Mouse (Mus musculus) ZHBTc4 (cell line): ENCODE results near the gene Rpl13.

Experiments used
- DNase-seq: peaks from one replicate; pipeline ENCODE4 v3.0.0-alpha.2; 2011; ENCODE audit warnings: low read depth, low spot score

Gene Rpl13

GRCm38 (mm10) chr8:123150737-123151171 lies 48.6 kb downstream of the Rpl13 start:
- no peak for DNase-seq
